24 mouse cellular contexts compared by ENCODE assay signal in the genomic region with DNA sequence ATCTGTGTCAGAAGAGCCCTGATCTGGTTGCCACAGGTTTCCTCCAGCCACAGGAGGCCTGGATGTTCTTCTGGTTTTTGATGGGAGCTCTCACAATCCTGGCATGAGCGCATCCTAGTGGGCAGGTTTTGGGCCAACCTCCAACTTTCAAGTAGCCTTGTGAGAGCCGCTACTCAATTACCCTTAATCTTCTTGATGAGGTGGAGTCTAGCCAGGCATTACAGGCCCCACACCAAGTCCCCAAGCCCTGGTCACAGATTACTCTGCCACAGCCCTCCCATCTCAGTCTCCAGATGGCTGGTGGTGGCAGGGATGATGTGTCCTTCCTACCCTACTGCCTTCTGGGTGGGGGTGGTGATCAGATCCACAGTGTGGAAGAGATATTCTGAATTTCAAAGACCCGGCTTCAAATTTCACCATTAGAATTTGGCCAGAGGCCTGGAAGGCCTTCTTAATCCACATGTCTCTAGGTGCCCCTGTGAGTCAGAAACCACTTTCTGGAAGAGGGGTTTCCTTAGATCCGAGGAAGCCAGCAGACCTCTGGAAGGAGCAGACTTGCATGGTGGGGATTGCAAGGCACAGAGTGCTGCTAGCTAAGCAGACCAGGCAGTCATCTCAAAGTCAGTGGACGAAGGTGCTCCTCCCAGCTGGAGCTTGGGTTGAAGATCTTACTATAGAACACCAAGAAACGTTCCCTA. TPM values are rescaled to one million over a fixed set of nuclear protein-coding genes. Genes with fewer than 3 reads are reported as not detected.
DNase-seq lines count a peak whose midpoint lies in the region; TF ChIP-seq lines count a peak whose summit lies in the region.
"Had no signal": no experiment of that assay in that cellular context is flagged by ENCODE, and none has a peak within 500 bp of the region (broad histone marks: within the 10 kb centered on the region; RNA-seq: fewer than 3 reads in every experiment).

No protein-coding gene starts in this region.

- H3K27me3 ChIP-seq in myocyte (ENCODE audit: control insufficient read depth, insufficient read depth, insufficient read length), result no peaks in the 10 kb centered on the region
- H3K27me3 ChIP-seq: embryonic facial prominence, embryonic 15.5 days; midbrain, embryonic 15.5 days had no signal

- H3K36me3 ChIP-seq in myocyte (ENCODE audit: control insufficient read depth, insufficient read depth), result no peaks in the 10 kb centered on the region
- H3K36me3 ChIP-seq: embryonic facial prominence, embryonic 15.5 days; hindbrain, embryonic 10.5 days; midbrain, embryonic 15.5 days had no signal

- peak overlapping the region; percentile 69 for H3K4me2 ChIP-seq in myocyte (ENCODE audit: low read depth)
- H3K4me2 ChIP-seq: embryonic facial prominence, embryonic 15.5 days; lung, embryonic 14.5 days; midbrain, embryonic 15.5 days had no signal

- TF ChIP-seq POLR2A in lung, adult 2 months (IDR thresholded peaks at IDR 0.05; ENCODE audit: borderline replicate concordance, extremely low read depth, low read depth, low read length), result no peak
- no peak for TF ChIP-seq POLR2A in myocyte (IDR thresholded peaks at IDR 0.05; ENCODE audit: insufficient read length, low read depth)

- H3K4me1 ChIP-seq in lung, adult 2 months (ENCODE audit: control insufficient read depth, insufficient read depth, low read length), result no peaks in the 10 kb centered on the region

- no peak overlapping the region for H3K4me3 ChIP-seq in lung, adult 2 months (replicated peaks; ENCODE audit: extremely low read depth, low read depth, low read length)
- no peak overlapping the region for H3K4me3 ChIP-seq in myocyte
- H3K4me3 ChIP-seq: embryonic facial prominence, embryonic 15.5 days; gastrocnemius, adult 2 months; heart, adult 2 months; hindbrain, embryonic 10.5 days; midbrain, embryonic 15.5 days had no signal

- TF ChIP-seq CTCF in lung, adult 2 months (IDR thresholded peaks at IDR 0.05; ENCODE audit: insufficient read depth, low read length), result no peak

- DNase-seq in heart, adult 18-20 months, result peak; percentile 38 to 61
- no peak for DNase-seq in heart, postnatal 25 days (ENCODE audit: low spot score)
- peak; percentile 19 for DNase-seq in lung, adult 2 months
- DNase-seq in lung, postnatal 10 days, result no peak
- DNase-seq in NIH3T3 (ENCODE audit: low read depth), result peak; percentile 47
- DNase-seq in natural killer cell, adult 2 months (ENCODE audit: low spot score in 2 of 2), result no peak
- DNase-seq: adrenal gland, postnatal 36 days; cerebellum, adult 9-10 months; embryo, embryonic 11 days; gastrocnemius, adult 2 months; kidney, adult 9 months; kidney, postnatal 4 days; right cerebral cortex, adult 18-20 months; spleen, adult 18-20 months; thymus, adult 18-20 months had no signal

- no peak overlapping the region for H3ac ChIP-seq in myocyte (ENCODE audit: control insufficient read depth, insufficient read length)

- intact Hi-C loops in heart, postnatal 25 days (cut with DNase I), result loop anchor here (5.0 kb wide), 1 partner anchor 47 kb away; no protein-coding TSS in a partner anchor

- no peaks in the 10 kb centered on the region for H3K79me2 ChIP-seq in myocyte (ENCODE audit: control insufficient read depth, insufficient read depth)

- 70% methylated on average over 6 of the region's 6 CpGs for WGBS in lung, adult 2 months

TF ChIP-seq in myocyte, 11 proteins besides CTCF, POLR2A, EP300 and RAD21:
- TF ChIP-seq MAX (IDR thresholded peaks at IDR 0.05; ENCODE audit: low read depth) (no peak), MYOD1 (IDR thresholded peaks at IDR 0.05; ENCODE audit: control insufficient read depth in 1 of 3, insufficient read length in 2 of 3, low read depth in 2 of 3) (peak in 1 of 3 experiments; percentile 2), SRF (IDR thresholded peaks at IDR 0.05; ENCODE audit: control insufficient read depth, insufficient read length, low read depth) (no peak)

RNA-seq across cellular contexts. Expression of a gene that starts 29.4 kb away (rescaled TPM):
- total RNA-seq in heart, adult 18-20 months (2021), result 10 to 100 TPM; 28.2 to 30.7 TPM
- total RNA-seq in heart, postnatal 25 days (2021), result 10 to 100 TPM; 14.9 to 15.4 TPM
- 10.3 and 11.4 TPM in 2 replicates for polyA plus RNA-seq in lung, adult 2 months (2012; rRNA removed)
- 40.5 TPM for polyA plus RNA-seq in myocyte (2012; fragmentation: generic; extraction: Trizol)
- total RNA-seq: megakaryocyte, adult 5-6 weeks had no signal
- polyA plus RNA-seq: inflammation-experienced regulatory T-cells, adult 6 months; liver, adult 2 months had no signal

Comparison
In these comparisons a context has a peak if more than half of its experiments do, and no peak if none do; other contexts are left out.
1. DNase-seq: peak in heart, adult 18-20 months (2 of 2), lung, adult 2 months (single experiment) and NIH3T3 (single experiment); none in heart, postnatal 25 days (single experiment), lung, postnatal 10 days (single experiment) and natural killer cell, adult 2 months (0 of 2).